Mouse (Mus musculus): ENCODE results near the gene Adgra1. TPM values are rescaled to one million over a fixed set of nuclear protein-coding genes. Genes with fewer than 3 reads are reported as not detected.

The Adgra1 gene
- total RNA-seq, 4 experiments from 2014 or later, result not detected

- DNase-seq (ENCODE audit: low spot score in 2 of 2), result no peak
These were observed 16.2 kb downstream of the Adgra1 start for GRCm38 (mm10) chr7:139850152-139850551.

DNA sequence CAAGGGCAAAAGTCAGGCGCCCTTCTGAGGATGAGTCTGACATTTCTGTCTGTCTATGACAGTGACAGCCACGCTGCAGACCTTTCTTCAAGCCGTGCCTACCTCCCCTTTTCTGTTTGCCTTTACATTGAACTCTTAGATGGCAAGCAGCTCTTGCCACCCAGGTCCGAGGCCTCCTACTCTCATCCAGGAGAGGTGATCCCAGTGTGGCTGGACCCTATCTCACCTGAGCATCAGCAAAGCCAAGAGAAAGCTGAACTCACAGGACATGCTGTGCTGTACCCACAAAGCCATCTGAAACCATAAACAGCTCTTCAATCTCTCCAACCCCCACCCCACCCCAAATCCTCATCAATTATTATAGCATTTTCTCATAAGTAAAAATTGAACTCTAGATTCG, 16.7 kb downstream of the Adgra1 start:
- DNase-seq (ENCODE audit: low spot score in 2 of 2), result no peak

GRCm38 (mm10) chr7:139851098-139851497, 17.1 kb downstream of the Adgra1 start:
- DNase-seq (ENCODE audit: low spot score in 2 of 2), result no peak

DNA sequence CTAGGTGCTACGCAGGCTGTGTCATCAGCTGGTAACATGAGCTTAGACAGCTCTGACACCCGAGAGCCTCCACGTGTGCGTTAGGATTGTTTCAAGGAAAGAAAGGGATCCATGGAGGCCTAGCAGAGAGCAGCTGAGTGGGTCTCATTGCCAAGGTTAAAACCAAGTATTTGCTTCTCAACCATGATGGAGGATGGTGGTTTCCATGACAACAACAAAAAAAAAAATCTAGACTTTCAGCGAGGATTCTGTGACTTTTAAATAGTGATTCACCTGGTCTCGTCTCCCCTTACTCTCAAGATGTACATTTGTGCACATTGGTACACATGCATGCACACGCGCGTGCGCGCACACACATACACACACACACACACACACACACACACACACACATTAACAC, 21.3 kb downstream of the Adgra1 start:
- DNase-seq (ENCODE audit: low spot score in 2 of 2), result no peak

GRCm38 (mm10) chr7:139861411-139861810, 27.4 kb downstream of the Adgra1 start:
- DNase-seq (ENCODE audit: low spot score in 2 of 2), result peak; percentile 39 to 42

GRCm38 (mm10) chr7:139863076-139863475, 29.1 kb downstream of the Adgra1 start:
- no peak for DNase-seq (ENCODE audit: low spot score in 2 of 2)

DNA sequence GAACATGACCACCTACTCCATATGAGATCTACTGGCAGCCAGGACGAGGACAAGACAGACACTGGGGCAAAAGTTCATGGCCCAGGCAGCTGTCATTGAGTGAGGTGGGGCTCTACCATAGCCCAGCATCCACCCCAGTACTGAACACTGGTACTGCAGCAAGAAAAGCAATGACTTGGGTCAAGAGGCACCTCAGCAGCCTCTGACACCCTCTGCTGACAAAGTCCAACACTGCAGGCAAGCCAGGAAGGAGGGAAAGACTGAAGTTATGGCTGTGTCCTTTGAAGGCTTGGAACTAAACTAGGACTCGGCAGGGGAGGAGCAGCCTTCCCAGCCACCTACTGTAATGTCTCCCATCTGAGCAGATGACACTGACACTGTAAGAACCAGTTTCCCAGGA, 30.3 kb downstream of the Adgra1 start:
- DNase-seq (ENCODE audit: low spot score in 2 of 2), result no peak

DNA sequence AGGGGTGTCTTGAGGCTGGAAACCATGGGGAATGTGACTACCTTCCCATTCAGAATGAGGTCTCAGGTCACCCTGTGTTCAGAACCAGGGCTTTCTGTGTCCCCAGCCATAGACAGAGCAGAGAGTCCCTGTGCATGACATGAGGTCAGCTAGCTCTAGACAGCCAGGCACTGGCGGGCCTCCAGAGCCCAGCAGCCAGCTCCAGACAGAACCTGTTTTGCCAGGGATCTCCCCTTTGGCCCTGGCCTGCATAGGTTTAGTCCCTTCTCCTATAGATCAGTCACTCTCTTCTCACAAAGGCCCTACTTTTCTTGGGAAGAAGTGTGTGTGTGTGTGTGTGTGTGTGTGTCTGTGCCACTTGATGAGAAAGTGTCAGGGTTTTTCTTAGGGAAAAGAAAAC, 30.9 kb downstream of the Adgra1 start:
- DNase-seq (ENCODE audit: low spot score in 2 of 2), result no peak

DNA sequence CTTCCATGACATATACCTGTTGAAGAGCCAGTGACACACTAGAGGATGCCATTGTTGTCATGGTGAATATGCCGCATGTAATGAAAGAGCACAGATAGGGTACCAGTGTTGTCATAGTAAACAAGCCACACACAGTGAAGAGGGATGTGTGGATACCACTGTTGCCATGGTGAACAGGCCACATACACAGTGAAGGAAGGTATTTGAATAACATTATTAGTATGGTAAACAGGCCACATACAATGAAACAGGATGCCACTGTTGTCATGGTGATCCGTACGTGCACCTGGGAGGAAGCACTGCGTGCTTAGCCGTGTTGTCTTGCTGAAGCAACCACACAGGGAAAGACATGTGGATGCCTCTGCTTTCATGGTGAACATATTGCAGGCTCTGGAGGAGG, 37.0 kb downstream of the Adgra1 start:
- DNase-seq (ENCODE audit: low spot score in 2 of 2), result no peak

DNA sequence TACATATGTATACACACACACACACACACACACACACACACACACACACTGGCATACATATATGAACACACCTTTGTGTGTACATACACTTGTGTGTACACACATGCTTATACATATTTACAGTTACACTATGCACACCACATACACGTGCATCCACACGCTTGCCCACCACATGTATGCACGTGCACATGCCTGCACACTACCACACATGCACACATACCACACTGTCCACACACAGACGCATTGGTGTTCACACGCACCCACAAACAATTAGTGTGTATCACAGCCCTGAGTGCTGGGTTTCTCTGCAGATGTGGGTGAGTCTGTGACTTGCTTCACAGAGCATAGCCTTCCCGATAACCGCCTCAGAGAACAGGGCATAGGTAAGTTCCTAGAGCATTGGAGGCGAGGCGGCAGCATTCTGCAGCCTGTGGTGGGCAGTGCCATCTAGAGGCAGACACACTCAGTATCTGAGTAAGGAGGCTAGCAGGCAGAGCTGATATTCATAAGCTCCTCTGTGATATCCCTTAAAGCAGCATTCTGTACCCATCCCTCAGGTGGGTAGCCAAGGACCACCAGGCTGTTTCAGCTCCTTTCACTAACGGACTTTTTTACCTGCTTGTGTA, 43.3 kb downstream of the Adgra1 start:
- no peak for DNase-seq (ENCODE audit: low spot score in 2 of 2)

GRCm38 (mm10) chr7:139878122-139878521, 44.1 kb downstream of the Adgra1 start:
- DNase-seq (ENCODE audit: low spot score in 2 of 2), result no peak

DNA sequence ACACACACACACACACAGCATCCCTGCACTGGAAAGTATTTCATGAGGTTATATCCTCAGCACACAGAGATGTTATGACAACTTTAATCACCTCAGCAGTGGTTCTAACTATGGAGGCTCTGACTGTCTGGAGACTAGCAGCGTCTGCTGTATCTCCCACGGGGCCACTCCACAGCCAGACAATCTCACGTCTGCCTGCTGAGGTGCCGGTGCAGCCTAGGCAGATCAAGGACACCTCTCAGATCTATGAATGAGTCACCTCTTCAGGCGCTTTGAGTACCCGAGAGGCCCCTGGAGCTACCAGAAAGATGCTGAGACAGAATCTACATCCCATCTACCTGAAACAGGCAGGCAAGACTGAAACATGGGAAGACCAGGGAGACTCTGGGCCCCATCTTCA, 44.6 kb downstream of the Adgra1 start:
- no peak for DNase-seq (ENCODE audit: low spot score in 2 of 2)

DNA sequence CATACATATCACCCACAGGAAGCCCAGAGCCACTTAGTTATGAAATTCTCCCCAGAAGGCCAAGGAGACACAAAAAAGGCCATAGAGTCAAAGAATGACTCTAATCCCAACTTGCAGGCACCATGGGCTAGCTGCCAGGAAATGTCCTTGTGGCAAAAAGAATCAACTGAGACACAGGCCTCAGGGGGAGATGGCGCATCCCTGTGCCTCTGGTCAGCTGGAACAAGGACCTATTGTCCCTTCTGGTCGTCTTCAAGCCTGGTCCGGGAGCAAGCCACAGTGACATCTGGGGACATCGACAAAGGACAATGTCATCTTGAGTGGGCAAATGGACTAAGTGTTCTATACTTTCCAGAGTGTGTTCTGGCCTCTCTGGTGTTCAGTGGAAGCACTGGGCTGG, 49.6 kb downstream of the Adgra1 start:
- no peak for DNase-seq (ENCODE audit: low spot score in 2 of 2)

DNA sequence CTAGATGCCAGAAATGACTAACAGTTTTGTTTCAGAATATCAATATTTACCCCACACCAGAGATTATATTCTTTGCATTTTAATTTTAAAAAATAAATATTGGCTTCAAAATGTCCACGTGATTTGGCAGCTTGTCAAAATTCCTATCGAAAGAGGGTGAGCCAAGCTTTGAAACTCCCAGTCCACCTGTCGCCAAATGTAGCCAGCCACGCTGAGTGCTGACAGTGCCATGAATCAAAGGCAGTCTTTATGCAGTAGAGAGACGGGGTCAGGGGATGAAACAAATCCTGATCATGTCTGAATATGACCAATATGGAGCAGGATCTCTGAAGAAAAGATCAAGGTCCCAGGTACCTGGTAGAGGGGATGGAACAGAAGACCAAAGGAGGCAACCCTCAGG, 57.8 kb downstream of the Adgra1 start:
- DNase-seq (ENCODE audit: low spot score in 2 of 2), result no peak

DNA sequence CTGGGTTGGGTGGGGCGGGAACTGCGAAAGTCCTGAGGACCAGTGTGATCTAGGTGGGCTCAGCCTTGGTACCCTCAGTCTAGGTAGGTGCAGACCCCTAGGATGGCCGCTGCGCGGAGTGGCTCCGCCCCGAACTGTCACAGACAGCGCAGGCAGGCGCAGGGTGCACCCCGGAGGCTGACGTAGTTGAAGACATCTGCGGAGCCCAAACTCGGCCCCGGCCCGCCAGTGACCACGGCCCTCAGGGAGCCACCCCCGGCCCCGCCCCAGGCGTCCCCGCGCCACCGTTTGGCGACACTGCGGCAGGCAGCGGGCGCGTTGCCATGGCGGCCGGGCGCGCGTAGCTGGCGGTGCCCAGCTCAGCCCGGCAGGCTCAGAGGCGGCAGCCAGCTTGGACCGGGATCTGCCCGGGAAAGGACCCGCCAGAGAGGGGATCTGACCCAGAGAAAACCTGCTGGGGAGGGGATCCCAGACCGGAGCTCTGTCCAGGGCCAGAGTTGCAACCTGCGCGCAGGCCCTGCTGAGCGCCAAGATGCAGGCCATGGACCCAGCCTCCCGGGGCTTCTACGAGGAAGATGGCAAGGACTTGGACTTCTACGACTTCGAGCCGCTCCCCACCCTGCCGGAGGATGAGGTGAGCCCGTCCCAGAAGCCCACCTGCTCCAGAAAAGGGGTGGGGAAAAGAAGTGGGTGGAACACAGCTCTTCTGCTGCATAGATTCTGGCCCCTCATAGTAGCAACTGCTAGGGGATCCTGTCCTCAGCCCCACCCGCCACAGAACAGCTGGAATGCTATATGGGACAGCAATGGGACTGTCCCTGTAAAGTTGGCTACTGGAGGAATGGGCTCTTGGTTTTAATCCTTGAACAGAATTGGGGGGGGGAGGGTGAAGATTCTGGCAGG, 60.9 kb downstream of the Adgra1 start, which contains the start of gene Kndc1:
TSS of gene Kndc1 (plus strand) at position 42 of the 903 bp plus-strand sequence.
- no peak for DNase-seq (ENCODE audit: low spot score in 2 of 2)

GRCm38 (mm10) chr7:139896271-139896670, 62.3 kb downstream of the Adgra1 start:
- DNase-seq (ENCODE audit: low spot score in 2 of 2), result no peak

GRCm38 (mm10) chr7:139896796-139897195, 62.8 kb downstream of the Adgra1 start:
- no peak for DNase-seq (ENCODE audit: low spot score in 2 of 2)

DNA sequence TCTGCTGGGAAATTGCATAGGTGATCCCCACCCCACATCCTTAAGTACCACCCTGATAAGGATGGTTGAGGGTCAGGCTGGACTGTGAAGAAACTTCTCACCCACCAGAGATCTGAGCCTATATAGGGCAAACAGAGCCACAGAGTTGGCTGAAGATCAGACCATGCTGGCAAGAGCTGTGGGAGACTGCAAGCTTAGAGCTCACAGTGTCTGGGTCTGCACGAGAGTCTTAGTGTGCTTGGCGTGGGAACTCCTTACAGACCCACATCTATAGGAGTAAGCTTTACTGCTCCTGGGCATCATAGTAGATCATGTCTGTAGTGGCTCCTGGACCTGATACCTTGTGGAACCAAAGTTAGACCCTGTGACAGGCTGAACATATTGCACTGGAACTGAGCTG, 64.6 kb downstream of the Adgra1 start:
- DNase-seq (ENCODE audit: low spot score in 2 of 2), result no peak

DNA sequence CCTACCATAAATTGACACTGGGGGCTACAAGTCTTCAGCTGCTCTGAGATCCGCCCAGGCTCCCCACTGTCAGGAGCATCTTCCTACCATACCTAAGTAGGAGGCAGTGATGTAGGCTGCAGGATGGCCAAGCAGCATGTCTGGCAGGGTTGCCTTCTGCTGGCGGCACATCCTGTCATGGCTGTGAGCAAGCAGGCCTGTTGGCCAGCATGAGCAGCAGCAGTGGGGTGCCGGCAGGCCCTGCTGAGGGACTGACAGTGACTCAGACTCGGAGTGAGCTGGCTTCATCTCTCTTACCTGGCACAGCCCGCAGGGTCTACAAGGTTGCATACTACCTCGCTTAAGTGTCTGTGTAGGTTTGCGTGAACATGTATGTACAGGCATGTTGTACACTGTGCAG, 65.5 kb downstream of the Adgra1 start:
- no peak for DNase-seq (ENCODE audit: low spot score in 2 of 2)

DNA sequence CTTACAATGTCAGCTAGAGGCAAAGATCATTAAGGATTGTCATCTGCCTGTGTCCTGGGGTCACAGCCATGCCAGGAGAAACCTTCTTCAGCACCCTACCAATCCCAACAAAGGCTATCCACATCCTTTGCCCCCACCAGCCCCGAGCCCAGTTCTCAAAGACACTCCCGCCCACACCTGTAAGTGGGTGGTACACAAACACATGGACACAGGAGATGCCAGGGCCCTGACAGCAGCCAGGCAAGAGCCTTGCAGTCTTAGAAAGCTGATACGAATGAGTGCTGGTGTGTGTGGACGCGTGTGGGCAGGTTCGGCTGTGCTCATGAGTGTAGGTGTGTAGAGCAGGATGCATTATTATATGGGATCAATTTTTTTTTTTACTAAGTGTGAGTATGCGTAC, 66.5 kb downstream of the Adgra1 start:
- DNase-seq (ENCODE audit: low spot score in 2 of 2), result no peak

- no peak for DNase-seq (ENCODE audit: low spot score in 2 of 2)
These were observed 66.9 kb downstream of the Adgra1 start for GRCm38 (mm10) chr7:139900896-139901295.

GRCm38 (mm10) chr7:139901981-139902380, 68.0 kb downstream of the Adgra1 start:
- DNase-seq (ENCODE audit: low spot score in 2 of 2), result no peak

GRCm38 (mm10) chr7:139905261-139905660, 71.3 kb downstream of the Adgra1 start:
- DNase-seq (ENCODE audit: low spot score in 2 of 2), result no peak
